Mouse (Mus musculus) CD4-positive, CD25-positive, alpha-beta regulatory T cell, adult 4 months (primary cell): Measurements from ENCODE around the gene Ybx2. TPM values are rescaled to one million over a fixed set of nuclear protein-coding genes. Genes with fewer than 3 reads are reported as not detected.

Experiments used
- ATAC-seq: one replicate; pipeline ENCODE4 v1.8.0; 2017
- polyA plus RNA-seq, 2 experiments: library from polyadenylated mRNA; unstranded; fragments of 100-300 nt; shearing (Covaris generic); gene quantifications; one replicate each; pipeline ENCODE4 v1.2.1; 2017

Gene Ybx2
- polyA plus RNA-seq, 2 experiments from 2014 or later = not detected

- ATAC-seq = no peak
Measured at GRCm38 (mm10) chr11:69965271-69966005, 29.8 kb downstream of the Ybx2 start.

GRCm38 (mm10) chr11:69966006-69966859, 30.6 kb downstream of the Ybx2 start:
- no peak for ATAC-seq

- no peak for ATAC-seq
Measured at GRCm38 (mm10) chr11:69966860-69967517, 31.4 kb downstream of the Ybx2 start.

GRCm38 (mm10) chr11:69968793-69969192, 33.2 kb downstream of the Ybx2 start:
- no peak for ATAC-seq

- ATAC-seq = no peak
Measured at GRCm38 (mm10) chr11:69970222-69970621, 34.6 kb downstream of the Ybx2 start.

GRCm38 (mm10) chr11:69970775-69971174, 35.2 kb downstream of the Ybx2 start:
- no peak for ATAC-seq

GRCm38 (mm10) chr11:69974907-69975306, 39.3 kb downstream of the Ybx2 start:
- no peak for ATAC-seq

GRCm38 (mm10) chr11:69976271-69976670, 40.7 kb downstream of the Ybx2 start:
- no peak for ATAC-seq

- peak; percentile 3 for ATAC-seq
Measured at GRCm38 (mm10) chr11:69979827-69980195, 44.2 kb downstream of the Ybx2 start.

- peak; percentile 80 for ATAC-seq
Measured at GRCm38 (mm10) chr11:69980196-69981140, 44.9 kb downstream of the Ybx2 start.

GRCm38 (mm10) chr11:69981141-69981762, 45.7 kb downstream of the Ybx2 start, which contains the start of gene Ctdnep1:
Ctdnep1 (plus strand) TSS chr11:69981156.
- ATAC-seq = peak; percentile 42

- no peak for ATAC-seq
Measured at GRCm38 (mm10) chr11:69982225-69982624, 46.6 kb downstream of the Ybx2 start, which contains the start of gene Elp5. Elp5 (minus strand) TSS chr11:69982517.

GRCm38 (mm10) chr11:69982877-69983276, 47.3 kb downstream of the Ybx2 start:
- no peak for ATAC-seq

- ATAC-seq = no peak
Measured at GRCm38 (mm10) chr11:69983377-69983776, 47.8 kb downstream of the Ybx2 start.

GRCm38 (mm10) chr11:69984431-69984830, 48.8 kb downstream of the Ybx2 start:
- no peak for ATAC-seq

GRCm38 (mm10) chr11:69989949-69990348, 54.4 kb downstream of the Ybx2 start:
- ATAC-seq = no peak

Other genes starting within 250 kb of the Ybx2 start
- under 1 TPM in 1 of 2 experiments, not detected in 1; 0.23 TPM for gene Tnfsf12, start 239.9 kb upstream of the Ybx2 start, polyA plus RNA-seq
- gene Tnfsfm13, start 239.7 kb upstream of the Ybx2 start, polyA plus RNA-seq = not detected
- 10 to 100 TPM; 25.6 to 36.0 TPM for gene Polr2a, start 177.2 kb upstream of the Ybx2 start, polyA plus RNA-seq
- gene Slc35g3, start 173.8 kb upstream of the Ybx2 start, polyA plus RNA-seq = not detected
- gene Zbtb4, start 169.9 kb upstream of the Ybx2 start, polyA plus RNA-seq = 10 to 100 TPM; 11.2 to 11.8 TPM
- gene Chrnb1, start 139.9 kb upstream of the Ybx2 start, polyA plus RNA-seq = 1 to 10 TPM; 2.9 to 4.5 TPM
- gene Fgf11, start 133.9 kb upstream of the Ybx2 start, polyA plus RNA-seq = not detected
- not detected for gene Tmem102, start 130.2 kb upstream of the Ybx2 start, polyA plus RNA-seq
- not detected for gene Gm39566, start 120.5 kb upstream of the Ybx2 start, polyA plus RNA-seq
- gene Spem2, start 117.3 kb upstream of the Ybx2 start, polyA plus RNA-seq = not detected
- gene Spem1, start 113.6 kb upstream of the Ybx2 start, polyA plus RNA-seq = under 1 TPM in 1 of 2 experiments, not detected in 1; 0.42 TPM
- gene Nlgn2, start 98.0 kb upstream of the Ybx2 start, polyA plus RNA-seq = 1 to 10 TPM; 1.1 to 1.2 TPM
- gene Tmem256, start 97.3 kb upstream of the Ybx2 start, polyA plus RNA-seq = 100 to 1,000 TPM in 1 of 2 experiments, 10 to 100 TPM in 1; 93.2 to 114 TPM
- gene Plscr3, start 89.4 kb upstream of the Ybx2 start, polyA plus RNA-seq = 10 to 100 TPM; 22.4 to 33.5 TPM
- not detected for gene Tnk1, start 77.1 kb upstream of the Ybx2 start, polyA plus RNA-seq
- gene Tmem95, start 57.8 kb upstream of the Ybx2 start, polyA plus RNA-seq = not detected
- 1 to 10 TPM in 1 of 2 experiments, not detected in 1; 1.1 TPM for gene Kctd11, start 54.4 kb upstream of the Ybx2 start, polyA plus RNA-seq
- 100 to 1,000 TPM; 256 to 383 TPM for gene Acap1, start 40.3 kb upstream of the Ybx2 start, polyA plus RNA-seq
- gene 2810408A11Rik, start 34.8 kb upstream of the Ybx2 start, polyA plus RNA-seq = 1 to 10 TPM; 1.6 to 2.0 TPM
- 1 to 10 TPM; 8.3 to 9.1 TPM for gene Neurl4, start 34.7 kb upstream of the Ybx2 start, polyA plus RNA-seq
- 100 to 1,000 TPM; 120 to 134 TPM for gene Gps2, start 21.9 kb upstream of the Ybx2 start, polyA plus RNA-seq
- gene Eif5a, start 13.8 kb upstream of the Ybx2 start, polyA plus RNA-seq = 1,000 to 10,000 TPM; 1,067 to 1,377 TPM
- gene Slc2a4, start 12.4 kb downstream of the Ybx2 start, polyA plus RNA-seq = not detected
- not detected for gene Cldn7, start 29.0 kb downstream of the Ybx2 start, polyA plus RNA-seq
- 10 to 100 TPM; 21.1 to 25.4 TPM for gene Ctdnep1, start 45.4 kb downstream of the Ybx2 start, polyA plus RNA-seq
- 10 to 100 TPM; 69.7 to 79.3 TPM for gene Elp5, start 46.7 kb downstream of the Ybx2 start, polyA plus RNA-seq
- 100 to 1,000 TPM; 282 to 355 TPM for gene Gabarap, start 55.3 kb downstream of the Ybx2 start, polyA plus RNA-seq
- 10 to 100 TPM; 41.3 to 43.5 TPM for gene Phf23, start 60.0 kb downstream of the Ybx2 start, polyA plus RNA-seq
- 1 to 10 TPM; 4.0 to 4.6 TPM for gene Dvl2, start 64.8 kb downstream of the Ybx2 start, polyA plus RNA-seq
- 100 to 1,000 TPM; 124 to 181 TPM for gene Acadvl, start 79.6 kb downstream of the Ybx2 start, polyA plus RNA-seq
- 10 to 100 TPM in 1 of 2 experiments, 1 to 10 TPM in 1; 9.4 to 17.1 TPM for gene Dlg4, start 81.1 kb downstream of the Ybx2 start, polyA plus RNA-seq
- not detected for gene Asgr1, start 118.3 kb downstream of the Ybx2 start, polyA plus RNA-seq
- gene Asgr2, start 156.8 kb downstream of the Ybx2 start, polyA plus RNA-seq = not detected
- not detected for gene Mgl2, start 194.5 kb downstream of the Ybx2 start, polyA plus RNA-seq
- gene Clec10a, start 220.4 kb downstream of the Ybx2 start, polyA plus RNA-seq = not detected